Mouse (Mus musculus): ENCODE measurements around the gene Snph.

DNA sequence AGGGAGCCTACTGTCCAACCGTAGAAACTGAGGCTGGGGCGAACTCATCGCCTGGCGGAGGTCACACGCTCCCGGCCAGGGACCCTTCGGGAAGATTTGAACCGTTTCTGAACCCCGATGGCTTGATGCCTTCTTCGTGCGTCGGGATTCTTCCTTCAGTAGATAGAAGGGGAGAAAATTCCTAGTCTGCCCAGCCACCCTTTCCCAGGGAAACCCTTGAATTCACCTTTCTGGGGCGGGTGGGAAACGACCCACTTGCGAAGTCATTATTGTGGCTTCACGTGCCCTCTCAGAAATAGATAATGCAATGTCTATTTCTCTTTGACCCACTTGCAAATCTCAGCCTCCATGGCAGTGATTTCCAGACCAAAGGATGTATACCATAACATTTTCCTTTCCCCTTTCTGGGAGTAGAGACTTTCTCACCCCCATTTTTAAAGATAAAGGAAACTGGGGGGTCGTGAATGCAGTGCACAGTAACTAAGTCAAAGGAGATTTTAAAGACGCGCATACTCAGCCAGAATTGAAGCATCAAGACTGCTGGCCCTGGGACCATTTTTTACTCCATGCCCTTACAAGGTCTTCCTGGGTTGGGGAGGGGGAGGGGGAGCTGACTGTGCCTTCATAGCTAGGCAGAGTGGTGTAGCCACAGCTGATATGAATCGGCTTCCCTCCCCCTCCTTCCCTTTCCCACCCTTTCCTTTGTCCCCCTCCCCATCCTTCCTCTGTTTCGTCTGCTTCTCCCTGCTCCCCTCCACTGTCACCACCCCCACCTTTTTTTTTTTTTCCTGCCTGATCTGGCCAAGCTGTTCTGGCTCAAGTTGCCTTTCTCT lies 89.1 kb downstream of the Snph start:
- TF ChIP-seq POLR2A (IDR thresholded peaks at IDR 0.05; ENCODE audit: insufficient read length, low read depth), result peak; percentile 10
- no peak for TF ChIP-seq E2F4 (IDR thresholded peaks at IDR 0.05; ENCODE audit: insufficient read depth)
- TF ChIP-seq MAX (IDR thresholded peaks at IDR 0.05; ENCODE audit: low read depth), result no peak
- TF ChIP-seq USF1 (IDR thresholded peaks at IDR 0.05; ENCODE audit: low read depth), result no peak
- no peak for TF ChIP-seq TCF12 (IDR thresholded peaks at IDR 0.05; ENCODE audit: insufficient read depth, poor library complexity, severe bottlenecking)
- no peak for TF ChIP-seq MYOG (IDR thresholded peaks at IDR 0.05; ENCODE audit: control insufficient read depth in 1 of 3, insufficient read depth in 1 of 3, insufficient read length in 2 of 3, low read depth in 2 of 3)
